Mouse (Mus musculus): ENCODE measurements at regions not wholly inside any gene's neighbourhood (a gene's known extent, or its start where the extent isn't known, plus 50 kb on each side); places are given as distances from the start of the nearest gene placed in this dataset.

DNA sequence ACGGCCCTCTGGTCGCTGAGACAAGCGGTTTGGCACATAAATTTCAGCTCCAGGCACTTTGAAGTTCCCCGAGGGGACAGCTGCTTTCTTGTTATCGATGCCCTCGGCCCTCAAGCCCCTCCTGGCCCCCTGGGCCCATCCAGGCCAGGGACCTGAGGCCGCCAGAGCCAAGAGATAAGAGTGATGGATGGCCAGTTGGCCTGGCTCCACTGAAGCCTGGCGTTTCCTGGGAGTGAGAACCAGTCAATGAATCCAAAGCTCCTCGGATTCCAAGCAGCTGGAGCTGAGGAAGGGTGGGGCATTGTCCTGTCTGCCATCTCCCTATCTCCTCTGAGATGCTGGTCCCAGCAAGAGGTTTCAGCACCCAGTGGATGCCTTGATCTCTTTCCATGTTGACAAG, 71.6 kb upstream of the Hand1 start:
- TF ChIP-seq CTCF (IDR thresholded peaks at IDR 0.05; ENCODE audit: low read depth) (no peak), EP300 (IDR thresholded peaks at IDR 0.05; ENCODE audit: low read depth) (no peak)
